Mouse (Mus musculus) adrenal gland, postnatal 25 days (tissue): ENCODE results near the gene Man2a2. TPM values are rescaled to one million over a fixed set of nuclear protein-coding genes. Genes with fewer than 3 reads are reported as not detected.

ENCODE experiments used
- DNase-seq: peaks from one replicate; pipeline ENCODE4 v3.0.0; 2021; ENCODE audit warnings: mixed read lengths
- total RNA-seq: library from RNA; stranded (reverse); gene quantifications from 2 replicates; pipeline ENCODE4 v1.2.3, GENCODE M21; 2021

Gene Man2a2
- total RNA-seq, 1 experiment from 2014 or later = 109 TPM

GRCm38 (mm10) chr7:80369967-80370431, 1.2 kb downstream of the Man2a2 start:
- DNase-seq = no peak

- DNase-seq = no peak
These were observed 1.7 kb downstream of the Man2a2 start for GRCm38 (mm10) chr7:80369461-80369860.

GRCm38 (mm10) chr7:80368635-80369421, 2.3 kb downstream of the Man2a2 start:
- DNase-seq = peak; percentile 53

- no peak for DNase-seq
These were observed 3.2 kb downstream of the Man2a2 start for GRCm38 (mm10) chr7:80368009-80368408.

- no peak for DNase-seq
These were observed 3.9 kb downstream of the Man2a2 start for GRCm38 (mm10) chr7:80367232-80367631.

- DNase-seq = peak; percentile 73
These were observed 5.4 kb downstream of the Man2a2 start for GRCm38 (mm10) chr7:80365759-80366158.

- DNase-seq = no peak
These were observed 10.7 kb downstream of the Man2a2 start for GRCm38 (mm10) chr7:80360435-80360834.

GRCm38 (mm10) chr7:80358039-80358438, 13.1 kb downstream of the Man2a2 start:
- no peak for DNase-seq

GRCm38 (mm10) chr7:80357156-80357555, 14.0 kb downstream of the Man2a2 start:
- DNase-seq = no peak

GRCm38 (mm10) chr7:80356351-80356750, 14.8 kb downstream of the Man2a2 start:
- no peak for DNase-seq

- DNase-seq = no peak
These were observed 18.3 kb downstream of the Man2a2 start for GRCm38 (mm10) chr7:80352920-80353319.

- no peak for DNase-seq
These were observed 20.4 kb downstream of the Man2a2 start for GRCm38 (mm10) chr7:80350808-80351207.

GRCm38 (mm10) chr7:80347670-80348586, 23.2 kb downstream of the Man2a2 start:
- DNase-seq = no peak

- DNase-seq = no peak
These were observed 24.3 kb downstream of the Man2a2 start for GRCm38 (mm10) chr7:80346830-80347229.

GRCm38 (mm10) chr7:80346173-80346572, 25.0 kb downstream of the Man2a2 start:
- DNase-seq = no peak

GRCm38 (mm10) chr7:80343270-80344018, 27.7 kb downstream of the Man2a2 start:
- no peak for DNase-seq

- DNase-seq = peak; percentile 91
These were observed 28.3 kb downstream of the Man2a2 start, which contains the start of gene Hddc3 for GRCm38 (mm10) chr7:80342858-80343257. Hddc3 (plus strand) TSS chr7:80343104.

GRCm38 (mm10) chr7:80341793-80342192, 29.4 kb downstream of the Man2a2 start:
- DNase-seq = no peak

GRCm38 (mm10) chr7:80340793-80341192, 30.4 kb downstream of the Man2a2 start, which contains the start of gene Unc45a:
Unc45a (minus strand) TSS chr7:80341005.
- DNase-seq = peak; percentile 67

GRCm38 (mm10) chr7:80339793-80340628, 31.2 kb downstream of the Man2a2 start:
- peak; percentile 98 for DNase-seq

GRCm38 (mm10) chr7:80339371-80339770, 31.8 kb downstream of the Man2a2 start:
- no peak for DNase-seq
